In the genomic region with DNA sequence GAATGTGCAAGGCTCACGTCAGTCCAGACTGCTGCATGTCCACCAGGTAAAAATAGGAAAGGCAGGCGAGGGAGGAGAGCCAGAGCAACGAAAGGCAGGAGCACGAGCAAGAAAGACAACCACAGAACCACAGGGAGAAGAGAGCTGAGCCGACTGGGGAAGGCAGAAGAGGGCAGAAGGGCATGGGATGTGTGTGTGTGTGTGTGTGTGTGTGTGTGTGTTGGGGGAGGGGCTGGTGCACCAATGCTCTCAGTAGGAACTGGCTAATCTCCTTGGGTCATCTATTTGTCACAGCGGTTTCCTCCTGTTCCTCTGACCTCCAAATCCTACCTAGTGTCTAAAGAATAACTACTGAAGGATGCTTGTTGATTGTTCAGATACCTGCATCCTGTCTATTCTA, we compare ENCODE assay signal across 21 mouse cellular contexts. TPM values are rescaled to one million over a fixed set of nuclear protein-coding genes. Genes with fewer than 3 reads are reported as not detected.
DNase-seq lines count a peak whose midpoint lies in the region; ATAC-seq lines count a peak whose summit lies in the region.
"Had no signal": no experiment of that assay in that cellular context is flagged by ENCODE, and none has a peak within 500 bp of the region (broad histone marks: within the 10 kb centered on the region; RNA-seq: fewer than 3 reads in every experiment).

No protein-coding gene starts in this region.

- H3K4me2 ChIP-seq in kidney, embryonic 16.5 days (replicated peaks; ENCODE audit: low read depth, low read length), result no peak overlapping the region
- no peak overlapping the region; the same call in 1 of the 2 replicates for H3K4me2 ChIP-seq in liver, embryonic 15.5 days
- H3K4me2 ChIP-seq: limb, embryonic 15.5 days had no signal

- H3K36me3 ChIP-seq in kidney, embryonic 16.5 days (ENCODE audit: insufficient read depth, low read length), result peaks cover 24% of the 10 kb centered on the region
- peaks cover 14% of the 10 kb centered on the region; the same call in 1 of the 2 replicates for H3K36me3 ChIP-seq in liver, embryonic 15.5 days (replicated peaks)
- H3K36me3 ChIP-seq: G1E had no signal

- peaks cover 37% of the 10 kb centered on the region for H3K4me1 ChIP-seq in kidney, embryonic 16.5 days (ENCODE audit: insufficient read depth, low read length)
- peaks cover 5% of the 10 kb centered on the region for H3K4me1 ChIP-seq in liver, embryonic 15.5 days (replicated peaks)

- H3K9ac ChIP-seq in kidney, embryonic 16.5 days (replicated peaks; ENCODE audit: low read length), result no peak overlapping the region
- H3K9ac ChIP-seq in liver, embryonic 15.5 days, result no peak overlapping the region
- H3K9ac ChIP-seq: limb, embryonic 15.5 days had no signal

- no peaks in the 10 kb centered on the region for H3K27me3 ChIP-seq in kidney, embryonic 16.5 days (ENCODE audit: insufficient read depth, low read length)
- H3K27me3 ChIP-seq in liver, embryonic 15.5 days, result no peaks in the 10 kb centered on the region
- H3K27me3 ChIP-seq: limb, embryonic 15.5 days had no signal

- H3K4me3 ChIP-seq in kidney, embryonic 16.5 days (ENCODE audit: low read length), result no peak overlapping the region
- no peak overlapping the region for H3K4me3 ChIP-seq in liver, embryonic 15.5 days (replicated peaks)
- H3K4me3 ChIP-seq: erythroblast, embryonic 14.5 days; heart, adult 2 months; limb, embryonic 15.5 days had no signal

- H3K27ac ChIP-seq in kidney, embryonic 16.5 days (ENCODE audit: low read length), result peak overlapping the region; percentile 66; the same call in 1 of the 2 replicates
- H3K27ac ChIP-seq in liver, embryonic 15.5 days (replicated peaks), result peak overlapping the region; percentile 55
- H3K27ac ChIP-seq: heart, adult 2 months; limb, embryonic 15.5 days had no signal

- 47% methylated on average over 5 of the region's 6 CpGs for WGBS in kidney, embryonic 16.5 days
- 8% methylated on average over 6 of the region's 6 CpGs for WGBS in liver, embryonic 15.5 days (ENCODE audit: insufficient replicate concordance)

- no peak for DNase-seq in kidney, adult 18-20 months
- peak; percentile 82 for DNase-seq in 416B (ENCODE audit: low read depth)
- DNase-seq in CD4-positive helper T cell, adult 2 months (ENCODE audit: low read depth, low spot score), result peak; percentile 53
- no peak for DNase-seq in right cerebral cortex, postnatal 14 days
- no peak for DNase-seq in thymus, postnatal 0 days (ENCODE audit: low spot score)
- DNase-seq: cerebellum, adult 18-20 months; cerebellum, postnatal 25 days; gastrocnemius, postnatal 14 days; heart, adult 2 months; kidney, adult 2 months; lung, postnatal 14 days; retina, postnatal 1 day; right cerebral cortex, postnatal 4 days; thymus, adult 2 months had no signal

- no peak for ATAC-seq in kidney, embryonic 16.5 days (ENCODE audit: low FRiP score, low TSS enrichment)
- no peak for ATAC-seq in liver, embryonic 15.5 days (ENCODE audit: insufficient read depth)
- ATAC-seq: forebrain, embryonic 14.5 days; midbrain, embryonic 16.5 days had no signal

- no peaks in the 10 kb centered on the region for H3K9me3 ChIP-seq in kidney, embryonic 16.5 days (ENCODE audit: low read length)
- H3K9me3 ChIP-seq in liver, embryonic 15.5 days (replicated peaks), result no peaks in the 10 kb centered on the region
- H3K9me3 ChIP-seq: limb, embryonic 15.5 days had no signal

RNA-seq across cellular contexts. Expression of a gene that starts 56.6 kb away (rescaled TPM):
- polyA plus RNA-seq in kidney, embryonic 16.5 days (2015; fragmentation: Nextera tagmentation; extraction: Ambion mirVana), result 0.15 and 0.52 TPM in 2 replicates
- polyA plus RNA-seq in liver, embryonic 15.5 days (2015; fragmentation: Nextera tagmentation; extraction: Ambion mirVana), result 0.26 and 0.47 TPM in 2 replicates
- polyA plus RNA-seq in thymus, postnatal 0 days (2015; fragmentation: Nextera tagmentation; extraction: Ambion mirVana), result 0.13 and 0.18 TPM in 2 replicates
- polyA plus RNA-seq: erythroblast, embryonic 14.5 days; forebrain, embryonic 14.5 days; G1E; midbrain, embryonic 16.5 days had no signal

Comparison
In these comparisons a context has a peak if more than half of its experiments do, and no peak if none do; other contexts are left out.
1. DNase-seq: peak in 416B (single experiment) and CD4-positive helper T cell, adult 2 months (single experiment); none in kidney, adult 18-20 months (single experiment), right cerebral cortex, postnatal 14 days (single experiment) and thymus, postnatal 0 days (single experiment).